Mouse (Mus musculus) lung, postnatal 0 days (tissue): ENCODE results near the gene Cds2.

Source experiments
- CTCF ChIP-seq: IDR thresholded peaks from 2 replicates; pipeline ENCODE4 v1.5.1; 2016; ENCODE audit warnings: antibody characterized with exemption, mild to moderate bottlenecking
- EP300 ChIP-seq: IDR thresholded peaks from 2 replicates; pipeline ENCODE4 v1.6.1; 2016; ENCODE audit warnings: antibody characterized with exemption, mild to moderate bottlenecking, control low read depth

- TF ChIP-seq CTCF (no peak), EP300 (no peak)
Measured at GRCm38 (mm10) chr2:132341293-132341692, 78.3 kb downstream of the Cds2 start.
